11 mouse cellular contexts compared by ENCODE assay signal in the genomic region with DNA sequence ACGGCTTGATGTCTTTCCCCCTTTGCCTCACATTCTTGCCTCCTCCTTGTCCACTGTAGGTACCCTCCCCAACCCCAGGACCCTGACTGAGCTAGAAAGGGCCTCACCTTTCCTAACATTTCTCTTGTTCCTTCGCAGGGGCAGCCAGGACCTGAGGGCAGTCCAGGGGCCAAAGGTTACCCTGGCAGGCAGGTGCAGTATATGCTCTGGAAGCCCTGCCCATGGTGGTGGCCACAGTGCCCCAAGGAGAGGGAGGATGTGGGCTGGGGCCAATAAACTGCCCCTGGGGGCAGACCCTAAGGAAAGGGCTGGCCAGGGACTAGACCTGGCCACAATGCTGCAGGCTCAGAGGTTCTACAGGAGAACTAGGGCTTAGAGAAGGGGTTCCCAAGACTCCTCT.
"Had no signal": no experiment of that assay in that cellular context is flagged by ENCODE, and none has a peak within 500 bp of the region (broad histone marks: within the 10 kb centered on the region; RNA-seq: fewer than 3 reads in every experiment).

No protein-coding gene starts in this region.

- H3K4me2 ChIP-seq: limb, embryonic 13.5 days; midbrain, embryonic 13.5 days; stomach, embryonic 15.5 days had no signal

- H3K4me1 ChIP-seq: limb, embryonic 13.5 days; midbrain, embryonic 13.5 days had no signal

- H3K36me3 ChIP-seq: midbrain, embryonic 13.5 days had no signal

- H3K27me3 ChIP-seq: limb, embryonic 13.5 days; midbrain, embryonic 13.5 days; stomach, embryonic 15.5 days had no signal

- H3K9ac ChIP-seq: limb, embryonic 13.5 days; liver, embryonic 14.5 days; midbrain, embryonic 13.5 days; stomach, embryonic 15.5 days had no signal

- H3K9me3 ChIP-seq: limb, embryonic 13.5 days; midbrain, embryonic 13.5 days; stomach, embryonic 15.5 days had no signal

- ATAC-seq: midbrain, embryonic 13.5 days had no signal

- H3K27ac ChIP-seq: kidney, postnatal 0 days; layer of hippocampus, adult 2 months; liver, embryonic 14.5 days; midbrain, embryonic 13.5 days; stomach, embryonic 15.5 days had no signal

- DNase-seq: lung, adult 18-20 months; lung, postnatal 36 days; right cerebral cortex, postnatal 14 days; thymus, adult 2 months; thymus, postnatal 25 days had no signal

- H3K4me3 ChIP-seq: layer of hippocampus, adult 2 months; limb, embryonic 13.5 days; midbrain, embryonic 13.5 days; stomach, embryonic 15.5 days had no signal
